Mouse (Mus musculus) right cerebral cortex, adult 18-20 months (tissue): ENCODE measurements around the gene Olfr1278.

Source experiments
- DNase-seq: peaks from one replicate; pipeline ENCODE4 v3.0.0; 2022; ENCODE audit warnings: mixed read lengths

The Olfr1278 gene

GRCm38 (mm10) chr2:111289836-111290235 lies at the start of gene Olfr1278:
TSS of gene Olfr1278 (plus strand) at chr2:111290136.
- no peak for DNase-seq

GRCm38 (mm10) chr2:111254216-111254615 lies 35.7 kb upstream of the Olfr1278 start, which contains the start of gene Olfr1276:
TSS of gene Olfr1276 (plus strand) at chr2:111254516.
- DNase-seq: no peak

GRCm38 (mm10) chr2:111274006-111274405 lies 15.9 kb upstream of the Olfr1278 start, which contains the start of gene Olfr1277:
TSS of gene Olfr1277 (minus strand) at chr2:111274106.
- DNase-seq: no peak

GRCm38 (mm10) chr2:111298541-111298940 lies 8.6 kb downstream of the Olfr1278 start:
- no peak for DNase-seq

- DNase-seq: no peak
These were observed 10.4 kb downstream of the Olfr1278 start, which contains the start of gene Olfr1279 for GRCm38 (mm10) chr2:111300374-111300773. TSS of gene Olfr1279 (plus strand) at chr2:111300635.

GRCm38 (mm10) chr2:111313717-111314116 lies 23.8 kb downstream of the Olfr1278 start, which contains the start of gene Olfr1280:
TSS of gene Olfr1280 (plus strand) at chr2:111314017.
- no peak for DNase-seq

- no peak for DNase-seq
These were observed 36.3 kb downstream of the Olfr1278 start, which contains the start of gene Olfr1281 for GRCm38 (mm10) chr2:111326220-111326619. TSS of gene Olfr1281 (plus strand) at chr2:111326520.

- peak; percentile 3 for DNase-seq
These were observed 43.8 kb downstream of the Olfr1278 start for GRCm38 (mm10) chr2:111333721-111334120.

- no peak for DNase-seq
These were observed 46.0 kb downstream of the Olfr1278 start, which contains the start of gene Olfr1282 for GRCm38 (mm10) chr2:111335976-111336375. TSS of gene Olfr1282 (minus strand) at chr2:111336076.
